Comparison of ENCODE assay signal across 9 mouse cellular contexts in genomic region chr16:91804831-91805230, GRCm38 (mm10).
A peak's percentile ranks its signal among the peaks of the same experiment; 100 is the strongest.
DNase-seq lines count a peak whose midpoint lies in the region; ATAC-seq lines count a peak whose summit lies in the region.
"Had no signal": no experiment of that assay in that cellular context is flagged by ENCODE, and none has a peak within 500 bp of the region (broad histone marks: within the 10 kb centered on the region; RNA-seq: fewer than 3 reads in every experiment).

No protein-coding gene starts in this region.

- 19% methylated on average over 5 of the region's 5 CpGs for WGBS in heart, embryonic 13.5 days
- WGBS in hindbrain, embryonic 13.5 days: 79% methylated on average over 5 of the region's 5 CpGs

- H3K27ac ChIP-seq in heart, embryonic 13.5 days (replicated peaks): peak overlapping the region; percentile 57
- no peak overlapping the region for H3K27ac ChIP-seq in hindbrain, embryonic 13.5 days

- peaks cover 17% of the 10 kb centered on the region for H3K4me1 ChIP-seq in heart, embryonic 13.5 days
- H3K4me1 ChIP-seq in hindbrain, embryonic 13.5 days (replicated peaks): no peaks in the 10 kb centered on the region

- H3K36me3 ChIP-seq in heart, embryonic 13.5 days: peaks cover 77% of the 10 kb centered on the region
- peaks cover 61% of the 10 kb centered on the region for H3K36me3 ChIP-seq in hindbrain, embryonic 13.5 days

- H3K27me3 ChIP-seq in heart, embryonic 13.5 days (replicated peaks): no peaks in the 10 kb centered on the region
- H3K27me3 ChIP-seq in hindbrain, embryonic 13.5 days: no peaks in the 10 kb centered on the region

- H3K4me3 ChIP-seq in heart, embryonic 13.5 days: peak overlapping the region; percentile 28
- H3K4me3 ChIP-seq in hindbrain, embryonic 13.5 days: no peak overlapping the region

- peak overlapping the region; percentile 51 for H3K4me2 ChIP-seq in heart, embryonic 13.5 days
- H3K4me2 ChIP-seq in hindbrain, embryonic 13.5 days: no peak overlapping the region

- no peaks in the 10 kb centered on the region for H3K9me3 ChIP-seq in heart, embryonic 13.5 days
- H3K9me3 ChIP-seq in hindbrain, embryonic 13.5 days: no peaks in the 10 kb centered on the region

- no peak for DNase-seq in cerebellum, adult 11 months
- DNase-seq in spleen, postnatal 10 days (ENCODE audit: low spot score in 2 of 2): peak; percentile 37 to 53
- DNase-seq in spleen, adult 18-20 months: no peak
- peak; percentile 85 for DNase-seq in skeletal muscle tissue, adult 2 months (ENCODE audit: low read depth, low spot score)
- DNase-seq in left cerebral cortex, adult 11 months (ENCODE audit: low spot score): no peak
- DNase-seq: right cerebral cortex, postnatal 25 days had no signal

- H3K9ac ChIP-seq in heart, embryonic 13.5 days: peak overlapping the region; percentile 37; the same call in 1 of the 2 replicates
- H3K9ac ChIP-seq in hindbrain, embryonic 13.5 days: no peak overlapping the region

- peak; percentile 36; the same call in 1 of the 2 replicates for ATAC-seq in cerebellum, adult (ENCODE audit: insufficient number of reproducible peaks, low FRiP score, low TSS enrichment)
- peak; percentile 51 for ATAC-seq in heart, embryonic 13.5 days (ENCODE audit: extremely low read depth, insufficient number of reproducible peaks, low FRiP score, low TSS enrichment)
- ATAC-seq in hindbrain, embryonic 13.5 days (ENCODE audit: low FRiP score): no peak

Comparison
In these comparisons a context has a peak if more than half of its experiments do, and no peak if none do; other contexts are left out.
1. DNase-seq: peak in spleen, postnatal 10 days (2 of 2) and skeletal muscle tissue, adult 2 months (single experiment); none in cerebellum, adult 11 months (single experiment), spleen, adult 18-20 months (0 of 2) and left cerebral cortex, adult 11 months (single experiment).